Mouse (Mus musculus): ENCODE measurements around the gene Tmem263. TPM values are rescaled to one million over a fixed set of nuclear protein-coding genes. Genes with fewer than 3 reads are reported as not detected.
A peak's percentile ranks its signal among the peaks of the same experiment; 100 is the strongest.

Tmem263 gene
- 10 to 100 TPM; 31.7 to 33.3 TPM for total RNA-seq (2021)

DNA sequence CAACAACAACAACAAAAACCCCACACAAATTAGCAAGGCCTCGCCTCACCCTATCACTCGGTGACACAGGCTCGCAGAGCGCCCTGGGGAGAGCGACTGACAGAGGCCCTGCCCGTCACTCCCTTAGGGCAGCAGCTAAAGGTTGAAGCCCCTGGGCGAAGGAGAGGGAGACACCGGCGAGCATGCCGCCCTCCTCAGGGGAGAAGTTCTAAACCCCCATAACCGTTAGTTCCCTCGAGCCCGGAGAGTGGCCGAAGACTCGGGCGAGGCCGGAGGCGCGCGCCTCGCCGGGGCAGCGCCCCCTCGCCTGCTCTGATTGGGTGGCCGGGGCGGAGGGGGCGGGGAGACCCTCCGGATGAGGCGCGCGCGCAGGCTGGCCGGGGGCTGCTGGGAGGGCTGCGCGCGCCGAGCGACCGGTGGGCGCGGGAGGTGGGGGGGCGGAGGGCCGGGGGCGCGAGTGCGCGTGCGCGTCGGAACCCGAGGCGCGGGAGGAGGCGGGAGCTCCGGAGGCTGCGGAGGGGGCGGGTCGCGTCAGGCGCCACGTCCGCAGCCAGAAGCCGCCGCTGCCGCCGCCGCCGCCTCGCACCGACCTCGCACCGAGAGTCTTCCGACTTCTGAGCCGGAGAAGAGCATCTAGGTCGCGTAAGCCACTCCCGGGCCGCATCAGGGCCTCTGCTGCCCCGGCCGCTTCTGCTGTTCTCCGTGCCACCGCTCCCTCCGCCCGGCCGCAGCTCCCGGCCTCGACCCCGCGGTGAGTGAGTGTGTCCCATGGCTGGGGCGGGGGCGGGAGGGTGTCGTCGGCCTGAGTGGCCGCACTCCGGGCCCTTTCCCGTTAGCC, at the start of gene Tmem263, which contains the start of gene Fhl4:
Gene Tmem263, plus strand, starts transcription at position 381 of the 838 bp plus-strand sequence.
Gene Fhl4, minus strand, starts transcription at position 249 of the 838 bp plus-strand sequence.
- DNase-seq (ENCODE audit: extremely low spot score in 1 of 2, low spot score in 2 of 2), result peak; percentile 73 to 94
- intact Hi-C loops (cut with DNase I), result no loop called here

GRCm38 (mm10) chr10:85054876-85055275, 47.6 kb upstream of the Tmem263 start:
- DNase-seq (ENCODE audit: extremely low spot score in 1 of 2, low spot score in 2 of 2), result no peak
- intact Hi-C loops (cut with DNase I), result no loop called here

GRCm38 (mm10) chr10:85071605-85072152, 30.7 kb upstream of the Tmem263 start:
- DNase-seq (ENCODE audit: extremely low spot score in 1 of 2, low spot score in 2 of 2), result no peak
- intact Hi-C loops (cut with DNase I), result no loop called here

DNA sequence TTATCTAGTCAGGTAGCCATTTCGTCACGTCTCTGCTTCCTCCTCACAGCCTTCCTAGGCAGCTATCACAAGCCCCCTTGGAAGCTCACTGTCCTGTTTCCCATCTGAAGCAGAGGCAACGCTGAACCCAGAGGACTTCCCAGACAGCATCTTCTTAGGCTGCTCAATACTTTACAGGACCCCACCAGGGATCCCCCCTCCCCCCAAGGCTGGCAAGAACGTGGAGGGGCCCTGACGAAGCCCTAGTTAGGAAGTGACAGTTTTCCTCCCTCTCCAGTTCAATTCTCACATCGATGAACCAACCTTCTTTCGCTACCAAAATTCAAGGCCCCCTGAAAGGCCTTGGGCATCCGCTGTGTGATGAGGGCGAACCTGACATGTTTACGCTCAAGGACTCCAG, 586 bp upstream of the Tmem263 start:
- DNase-seq (ENCODE audit: extremely low spot score in 1 of 2, low spot score in 2 of 2), result peak; percentile 12 to 57
- intact Hi-C loops (cut with DNase I), result no loop called here

DNA sequence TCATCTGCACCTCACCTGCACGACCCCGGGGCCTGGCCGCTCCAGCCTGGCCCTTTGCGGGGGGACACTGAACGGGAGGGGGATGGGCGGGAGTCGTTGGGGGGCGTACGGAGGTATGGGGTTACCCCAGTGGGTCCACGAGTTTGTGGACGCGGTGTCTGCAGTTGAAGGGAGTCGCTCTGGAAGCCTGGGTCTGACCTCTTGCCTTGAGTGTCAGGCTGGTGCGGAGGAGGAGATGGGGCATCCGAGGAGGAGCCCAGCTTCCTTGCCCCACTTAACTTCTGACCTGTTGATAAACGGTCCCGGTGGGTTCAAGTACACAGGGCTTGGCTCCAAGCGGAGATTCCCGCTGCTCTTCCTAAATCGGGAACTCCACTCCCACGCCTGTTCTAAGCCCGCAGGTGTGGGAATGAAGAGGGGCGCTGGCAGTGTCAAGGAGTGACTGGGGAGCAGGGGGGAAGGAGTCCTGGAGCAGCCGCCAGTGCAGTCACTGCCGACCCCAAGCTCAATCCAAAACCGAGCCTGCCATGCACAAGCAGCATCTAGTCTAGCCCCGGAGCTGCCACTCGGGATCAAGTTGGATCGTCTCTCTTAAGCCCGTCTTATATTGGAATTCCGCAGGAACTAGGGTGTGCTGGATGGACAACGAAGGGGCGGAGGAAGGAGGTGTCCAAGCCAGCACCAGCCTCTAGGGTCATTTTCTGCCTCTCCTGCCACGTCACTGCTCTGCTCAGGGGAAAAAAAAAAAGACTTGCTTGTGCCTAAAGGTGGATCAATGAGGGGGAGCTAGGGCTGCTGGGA, 858 bp downstream of the Tmem263 start:
- DNase-seq (ENCODE audit: extremely low spot score in 1 of 2, low spot score in 2 of 2), result peak; percentile 11 to 37
- intact Hi-C loops (cut with DNase I), result no loop called here

DNA sequence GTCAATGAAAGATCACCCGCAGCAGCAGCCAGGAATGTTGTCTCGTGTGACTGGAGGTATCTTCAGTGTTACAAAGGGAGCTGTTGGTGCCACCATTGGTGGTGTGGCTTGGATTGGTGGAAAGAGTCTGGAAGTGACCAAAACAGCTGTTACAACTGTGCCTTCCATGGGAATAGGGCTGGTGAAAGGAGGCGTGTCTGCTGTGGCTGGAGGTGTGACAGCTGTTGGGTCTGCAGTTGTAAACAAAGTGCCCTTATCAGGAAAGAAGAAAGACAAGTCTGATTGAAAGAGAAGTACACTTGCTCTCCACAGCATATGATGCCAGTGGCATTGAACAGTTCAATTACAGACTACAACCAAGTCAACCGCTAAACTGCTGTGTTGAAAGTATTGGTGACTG, 12.0 kb downstream of the Tmem263 start:
- intact Hi-C loops (cut with DNase I), result no loop called here
- DNase-seq (ENCODE audit: extremely low spot score in 1 of 2, low spot score in 2 of 2), result no peak

GRCm38 (mm10) chr10:85125184-85125583, 22.8 kb downstream of the Tmem263 start:
- DNase-seq (ENCODE audit: extremely low spot score in 1 of 2, low spot score in 2 of 2), result no peak
- intact Hi-C loops (cut with DNase I), result no loop called here

GRCm38 (mm10) chr10:85127395-85128287, 25.2 kb downstream of the Tmem263 start, which contains the start of gene Mterf2:
Gene Mterf2, minus strand, starts transcription at chr10:85128027.
- intact Hi-C loops (cut with DNase I), result no loop called here
- peak; percentile 95 to 98 for DNase-seq (ENCODE audit: extremely low spot score in 1 of 2, low spot score in 2 of 2)

DNA sequence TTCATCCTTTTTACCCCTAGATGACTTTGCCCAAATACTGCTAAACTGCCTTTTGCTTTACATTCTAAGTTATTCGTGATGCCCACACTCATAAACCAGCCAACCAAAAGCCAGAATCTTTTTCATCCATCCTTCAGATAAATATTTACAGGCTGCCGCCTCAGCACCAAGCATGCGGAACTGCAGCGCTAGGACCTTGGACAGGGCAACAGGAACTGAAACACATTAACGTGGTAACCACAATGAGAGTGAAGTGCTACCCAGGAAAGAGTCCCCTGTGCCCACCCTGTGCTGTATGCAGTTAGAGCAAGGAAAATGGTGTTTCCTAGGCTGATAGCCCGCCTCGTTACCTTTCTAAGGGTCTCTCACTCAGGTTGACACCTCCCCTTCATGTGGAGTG, 26.0 kb downstream of the Tmem263 start:
- DNase-seq (ENCODE audit: extremely low spot score in 1 of 2, low spot score in 2 of 2), result no peak
- intact Hi-C loops (cut with DNase I), result no loop called here

DNA sequence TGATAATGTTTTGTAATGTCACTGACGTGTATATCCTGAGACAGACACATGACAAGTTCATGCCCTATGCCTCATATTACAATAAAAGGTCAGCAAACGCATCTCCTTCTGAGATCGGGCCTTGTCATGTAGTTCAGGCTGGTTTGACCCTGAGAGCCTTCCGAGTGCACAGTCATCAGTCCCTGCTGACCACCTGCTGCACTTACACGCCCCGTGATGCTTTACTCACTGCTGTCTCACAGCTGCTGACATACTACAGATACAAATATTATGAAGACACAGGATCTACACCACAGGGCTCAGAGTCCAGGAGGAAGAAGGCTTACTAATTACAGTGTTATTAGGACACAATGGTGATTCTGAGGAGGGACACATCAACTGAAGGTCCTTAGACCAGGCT, 34.1 kb downstream of the Tmem263 start:
- intact Hi-C loops (cut with DNase I), result no loop called here

GRCm38 (mm10) chr10:85141465-85141864, 39.0 kb downstream of the Tmem263 start:
- intact Hi-C loops (cut with DNase I), result no loop called here
- no peak for DNase-seq (ENCODE audit: extremely low spot score in 1 of 2, low spot score in 2 of 2)

More for the DNA sequence above, 34.1 kb downstream of the Tmem263 start:
- DNase-seq (ENCODE audit: extremely low spot score in 1 of 2, low spot score in 2 of 2), result no peak

GRCm38 (mm10) chr10:85146282-85146681, 43.9 kb downstream of the Tmem263 start:
- intact Hi-C loops (cut with DNase I), result no loop called here
- no peak for DNase-seq (ENCODE audit: extremely low spot score in 1 of 2, low spot score in 2 of 2)

DNA sequence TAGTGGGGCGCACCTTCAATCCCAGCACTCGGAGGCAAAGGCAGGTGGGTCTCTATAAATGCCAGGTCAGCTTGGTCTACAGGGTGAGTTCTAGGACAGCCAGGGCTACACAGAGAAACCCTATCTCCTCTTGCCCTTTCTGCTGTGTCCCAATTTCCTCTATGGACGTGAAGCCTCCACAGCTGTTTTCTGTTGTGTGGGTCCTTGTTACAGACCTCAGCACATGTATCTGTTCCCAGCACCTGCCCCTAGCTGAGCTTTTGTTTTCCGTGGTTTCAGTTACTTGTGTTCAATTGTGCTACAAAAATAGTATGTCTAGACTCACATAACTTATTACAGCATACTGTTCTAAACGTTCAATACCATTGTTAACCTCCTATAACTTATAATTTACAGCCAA, 46.8 kb downstream of the Tmem263 start:
- no peak for DNase-seq (ENCODE audit: extremely low spot score in 1 of 2, low spot score in 2 of 2)
- intact Hi-C loops (cut with DNase I), result no loop called here

GRCm38 (mm10) chr10:85154195-85154594, 51.8 kb downstream of the Tmem263 start:
- DNase-seq (ENCODE audit: extremely low spot score in 1 of 2, low spot score in 2 of 2), result peak; percentile 48 to 56
- intact Hi-C loops (cut with DNase I), result no loop called here

DNA sequence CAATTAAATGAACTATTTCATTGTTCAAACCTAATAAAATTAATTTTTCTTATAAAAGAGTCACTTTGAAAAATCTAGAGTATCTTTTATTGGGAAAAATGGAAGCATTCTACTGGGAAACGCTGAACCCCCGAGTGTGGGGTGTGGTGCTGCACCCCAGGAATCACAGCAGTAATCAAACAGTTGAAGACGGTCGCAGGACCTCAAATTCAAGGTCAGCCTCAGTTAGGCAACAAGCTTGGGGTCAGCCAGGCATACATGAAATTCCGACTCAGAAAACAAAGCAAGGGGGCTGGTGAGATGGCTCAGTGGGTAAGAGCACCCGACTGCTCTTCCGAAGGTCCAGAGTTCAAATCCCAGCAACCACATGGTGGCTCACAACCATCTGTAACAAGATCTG, 55.0 kb downstream of the Tmem263 start:
- no peak for DNase-seq (ENCODE audit: extremely low spot score in 1 of 2, low spot score in 2 of 2)
- intact Hi-C loops (cut with DNase I), result no loop called here

DNA sequence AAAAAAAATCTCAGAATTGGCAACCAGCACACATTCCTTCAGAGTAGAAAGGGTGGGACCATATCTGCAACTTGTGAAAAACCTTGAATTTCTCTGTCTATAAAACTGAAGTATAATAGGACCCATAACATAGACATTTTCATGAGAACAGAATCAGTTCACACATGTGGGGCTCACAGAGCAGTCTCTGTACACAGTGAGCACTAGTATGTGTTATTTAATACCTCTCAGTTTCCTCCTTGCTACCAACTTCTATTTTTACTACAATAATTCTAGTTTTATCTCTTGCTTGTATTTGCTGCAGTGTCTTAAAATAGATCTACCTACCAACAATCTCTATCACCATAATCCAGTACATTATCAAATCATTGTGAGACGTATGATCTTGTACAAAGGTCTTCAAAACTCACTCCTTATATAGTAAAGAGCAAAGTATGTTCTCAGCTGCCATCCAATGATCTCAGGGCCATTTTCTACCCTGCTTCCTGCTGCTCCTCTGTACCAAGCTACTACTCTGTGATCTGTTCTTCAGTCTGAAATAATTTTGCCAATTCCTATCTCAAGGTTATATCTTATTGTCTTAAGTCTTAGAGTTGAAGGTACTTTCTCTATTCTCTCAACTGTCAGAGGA, 57.7 kb downstream of the Tmem263 start:
- no peak for DNase-seq (ENCODE audit: extremely low spot score in 1 of 2, low spot score in 2 of 2)
- intact Hi-C loops (cut with DNase I), result no loop called here

DNA sequence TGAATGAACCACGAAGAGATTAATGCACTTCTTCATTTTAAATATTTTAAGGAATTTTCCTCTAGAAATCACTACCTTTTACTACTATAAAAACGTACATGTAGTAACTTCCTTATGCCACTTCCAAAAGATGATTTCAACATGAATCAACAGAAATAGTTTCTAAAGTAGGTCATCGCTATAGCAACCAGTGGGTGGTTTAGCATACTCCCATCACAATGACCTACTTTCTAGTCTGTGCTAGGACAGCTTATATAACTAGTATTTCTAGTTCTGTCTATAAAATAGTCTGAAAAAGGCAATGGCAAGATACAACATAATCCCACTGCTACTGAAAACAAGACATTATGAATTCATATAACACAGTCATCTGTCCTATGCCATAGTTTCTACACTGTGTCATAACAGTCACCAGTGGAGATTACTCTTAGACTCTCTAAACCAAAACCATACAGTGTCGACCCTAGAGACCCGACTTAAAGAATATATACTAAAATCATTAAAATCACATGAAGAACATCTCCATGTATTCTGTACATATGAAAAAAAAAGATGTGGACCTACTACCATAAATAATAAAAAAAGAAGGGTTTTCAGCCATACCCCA, 59.4 kb downstream of the Tmem263 start:
- peak in 1 of 2 experiments; percentile 49 for DNase-seq (ENCODE audit: extremely low spot score in 1 of 2, low spot score in 2 of 2)
- intact Hi-C loops (cut with DNase I), result no loop called here

DNA sequence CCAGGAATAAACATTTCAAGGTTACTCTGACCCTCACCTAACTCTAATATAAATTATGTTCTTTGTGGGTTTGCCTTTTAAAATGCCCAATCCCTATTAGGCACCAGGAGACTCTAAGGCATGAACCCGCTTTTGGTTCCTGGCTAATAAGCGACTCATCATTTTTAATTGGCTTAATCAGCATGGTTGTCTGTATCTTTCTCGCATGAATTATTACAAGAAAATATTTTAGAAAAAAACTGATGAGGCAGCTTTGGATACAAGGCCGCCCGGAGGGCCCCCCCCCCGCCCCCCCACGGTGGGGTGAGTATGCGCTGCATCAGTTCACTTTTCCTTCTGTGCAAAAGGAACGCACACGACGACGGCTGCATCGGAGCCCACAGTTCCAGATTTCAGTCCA, 62.4 kb downstream of the Tmem263 start:
- DNase-seq (ENCODE audit: extremely low spot score in 1 of 2, low spot score in 2 of 2), result no peak
- intact Hi-C loops (cut with DNase I), result no loop called here
